Mouse (Mus musculus) heart, adult 9 months (tissue): Measurements from ENCODE around the gene Nmrk1.

Experiments used
- DNase-seq, 2 experiments: peaks; one replicate each; pipeline ENCODE4 v3.0.0; 2022; ENCODE audit warnings: low spot score in 2 of 2

Gene Nmrk1

GRCm38 (mm10) chr19:18615680-18616240 lies 16.0 kb upstream of the Nmrk1 start:
- DNase-seq: peak; percentile 34 to 57

- DNase-seq: peak in 1 of 2 experiments; percentile 45
Measured at GRCm38 (mm10) chr19:18617504-18617903, 14.2 kb upstream of the Nmrk1 start.

GRCm38 (mm10) chr19:18619060-18619459 lies 12.7 kb upstream of the Nmrk1 start:
- DNase-seq: no peak

- DNase-seq: no peak
Measured at GRCm38 (mm10) chr19:18619691-18620090, 12.1 kb upstream of the Nmrk1 start.

GRCm38 (mm10) chr19:18623894-18624293 lies 7.9 kb upstream of the Nmrk1 start:
- DNase-seq: no peak

- DNase-seq: no peak
Measured at GRCm38 (mm10) chr19:18629589-18629988, 2.2 kb upstream of the Nmrk1 start.

- DNase-seq: peak; percentile 26 to 28
Measured at GRCm38 (mm10) chr19:18630221-18631119, 1.3 kb upstream of the Nmrk1 start.

- DNase-seq: peak; percentile 71 to 77
Measured at GRCm38 (mm10) chr19:18631161-18631643, 548 bp upstream of the Nmrk1 start.

GRCm38 (mm10) chr19:18632231-18633185 lies 758 bp downstream of the Nmrk1 start:
- DNase-seq: no peak

- DNase-seq: no peak
Measured at GRCm38 (mm10) chr19:18637954-18638353, 6.2 kb downstream of the Nmrk1 start.

- DNase-seq: no peak
Measured at GRCm38 (mm10) chr19:18638949-18639348, 7.2 kb downstream of the Nmrk1 start.

GRCm38 (mm10) chr19:18639552-18639951 lies 7.8 kb downstream of the Nmrk1 start:
- no peak for DNase-seq

- no peak for DNase-seq
Measured at GRCm38 (mm10) chr19:18641001-18641400, 9.3 kb downstream of the Nmrk1 start.

- DNase-seq: no peak
Measured at GRCm38 (mm10) chr19:18643411-18643810, 11.7 kb downstream of the Nmrk1 start.

GRCm38 (mm10) chr19:18644084-18644483 lies 12.3 kb downstream of the Nmrk1 start:
- no peak for DNase-seq

- DNase-seq: no peak
Measured at GRCm38 (mm10) chr19:18646397-18646796, 14.6 kb downstream of the Nmrk1 start.

- DNase-seq: no peak
Measured at GRCm38 (mm10) chr19:18646853-18647420, 15.2 kb downstream of the Nmrk1 start.

GRCm38 (mm10) chr19:18647775-18648557 lies 16.2 kb downstream of the Nmrk1 start:
- DNase-seq: no peak

- no peak for DNase-seq
Measured at GRCm38 (mm10) chr19:18648558-18648945, 16.8 kb downstream of the Nmrk1 start.

GRCm38 (mm10) chr19:18649955-18650354 lies 18.2 kb downstream of the Nmrk1 start:
- no peak for DNase-seq

GRCm38 (mm10) chr19:18650473-18650872 lies 18.7 kb downstream of the Nmrk1 start:
- no peak for DNase-seq
